Mouse (Mus musculus) liver, adult 2 months (tissue): ENCODE results near the gene Gm20388.

Experiments used
- CTCF ChIP-seq: fragments of 200-500 bp; IDR thresholded peaks from 2 replicates; pipeline ENCODE4 v1.5.1; 2011; ENCODE audit warnings: low read depth, low read length, control low read depth
- POLR2A ChIP-seq: fragments of 200-500 bp; IDR thresholded peaks from 2 replicates; pipeline ENCODE4 v1.6.1; 2011; ENCODE audit warnings: low read length, control low read depth; ENCODE audit not compliant: insufficient read depth; ENCODE audit errors: extremely low read depth

DNA sequence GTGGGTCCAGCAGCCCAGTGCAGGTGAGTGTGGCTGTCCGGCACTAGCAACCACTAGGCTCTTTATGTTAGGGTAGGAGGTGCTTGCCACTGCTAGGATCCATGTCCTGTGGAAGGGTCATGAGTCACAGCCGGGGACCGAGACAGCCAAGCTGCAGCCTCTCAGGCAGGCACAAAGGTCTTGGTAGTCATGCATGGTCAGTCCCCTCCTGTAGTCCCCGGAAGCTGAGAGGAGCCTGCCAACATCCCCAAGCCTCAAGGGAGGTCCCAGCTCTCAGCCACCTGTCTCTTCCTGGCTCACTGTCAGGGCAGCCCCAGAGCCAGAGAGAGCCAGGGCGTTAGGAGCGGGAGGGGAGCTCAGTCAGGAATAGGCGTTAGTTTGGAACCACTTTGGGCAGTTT, 836.6 kb downstream of the Gm20388 start:
- TF ChIP-seq CTCF (no peak), POLR2A (no peak)
